In genomic region chr1:134519201-134519600, GRCm38 (mm10) we compare ENCODE assay signal across 37 mouse cellular contexts. TPM values are rescaled to one million over a fixed set of nuclear protein-coding genes. Genes with fewer than 3 reads are reported as not detected.
"Had no signal": no experiment of that assay in that cellular context is flagged by ENCODE, and none has a peak within 500 bp of the region (broad histone marks: within the 10 kb centered on the region; RNA-seq: fewer than 3 reads in every experiment).

No protein-coding gene starts in this region.

RNA-seq across cellular contexts. Expression of gene Mgat4e, which starts 30.3 kb away (rescaled TPM):
- total RNA-seq: heart, postnatal 10 days; heart, postnatal 14 days; heart, postnatal 25 days; heart, postnatal 36 days; heart, postnatal 4 days; hindbrain, postnatal 0 days; layer of hippocampus, adult 2 months; layer of hippocampus, adult 8-10 months; layer of hippocampus, postnatal 10 days; layer of hippocampus, postnatal 25 days; layer of hippocampus, postnatal 36 days; left cerebral cortex, adult 18-20 months had no signal
- polyA plus RNA-seq: heart, embryonic 10.5 days; heart, embryonic 11.5 days; heart, embryonic 12.5 days; heart, embryonic 13.5 days; heart, embryonic 14.5 days; heart, embryonic 15.5 days; heart, embryonic 16.5 days; heart, postnatal 0 days; hindbrain, embryonic 10.5 days; hindbrain, embryonic 11.5 days; hindbrain, embryonic 12.5 days; hindbrain, embryonic 13.5 days; hindbrain, embryonic 14.5 days; hindbrain, embryonic 15.5 days; hindbrain, embryonic 16.5 days; hindbrain, postnatal 0 days; inflammation-experienced regulatory T-cells, adult 6 months; intestine, embryonic 14.5 days; intestine, embryonic 15.5 days; intestine, embryonic 16.5 days; intestine, postnatal 0 days; kidney, embryonic 14.5 days; kidney, embryonic 15.5 days; kidney, embryonic 16.5 days; kidney, postnatal 0 days; large intestine, adult 2 months had no signal
